Mouse (Mus musculus) kidney, postnatal 25 days (tissue): ENCODE measurements around the gene Ric3.
"Not testable (repeated sequence)": the region's sequence is repeated elsewhere in the genome, so short reads cannot be mapped to it uniquely, and the experiment has no call there.

Experiments
- DNase-seq, 2 experiments: peaks; one replicate each; pipeline ENCODE4 v3.0.0; 2021; ENCODE audit warnings: mixed read lengths in 2 of 2

Gene Ric3

GRCm38 (mm10) chr7:109083113-109083812 lies at the start of gene Ric3:
Ric3 (minus strand) TSS chr7:109083331.
- DNase-seq, result peak; percentile 3 to 33

DNA sequence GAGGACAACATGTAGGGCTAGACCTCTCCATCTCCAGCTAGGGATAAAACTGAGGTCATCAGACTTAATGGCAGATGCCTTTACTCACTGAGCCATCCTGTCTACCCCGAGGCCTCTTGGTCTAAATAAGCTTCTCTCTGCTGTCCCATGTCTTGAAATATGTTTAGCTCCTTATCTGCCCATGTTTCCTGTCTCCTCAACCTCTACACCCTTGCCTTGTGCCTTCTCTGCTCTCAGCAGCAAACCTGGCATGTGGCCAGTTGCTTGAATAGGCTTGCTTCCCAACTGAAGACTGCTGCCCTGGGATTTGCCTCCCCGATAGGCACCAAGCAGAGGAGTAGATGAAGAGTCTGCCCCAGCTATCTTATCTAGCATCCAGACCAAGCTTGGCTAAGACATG lies 48.4 kb upstream of the Ric3 start:
- peak in 1 of 2 experiments; percentile 14 for DNase-seq

DNA sequence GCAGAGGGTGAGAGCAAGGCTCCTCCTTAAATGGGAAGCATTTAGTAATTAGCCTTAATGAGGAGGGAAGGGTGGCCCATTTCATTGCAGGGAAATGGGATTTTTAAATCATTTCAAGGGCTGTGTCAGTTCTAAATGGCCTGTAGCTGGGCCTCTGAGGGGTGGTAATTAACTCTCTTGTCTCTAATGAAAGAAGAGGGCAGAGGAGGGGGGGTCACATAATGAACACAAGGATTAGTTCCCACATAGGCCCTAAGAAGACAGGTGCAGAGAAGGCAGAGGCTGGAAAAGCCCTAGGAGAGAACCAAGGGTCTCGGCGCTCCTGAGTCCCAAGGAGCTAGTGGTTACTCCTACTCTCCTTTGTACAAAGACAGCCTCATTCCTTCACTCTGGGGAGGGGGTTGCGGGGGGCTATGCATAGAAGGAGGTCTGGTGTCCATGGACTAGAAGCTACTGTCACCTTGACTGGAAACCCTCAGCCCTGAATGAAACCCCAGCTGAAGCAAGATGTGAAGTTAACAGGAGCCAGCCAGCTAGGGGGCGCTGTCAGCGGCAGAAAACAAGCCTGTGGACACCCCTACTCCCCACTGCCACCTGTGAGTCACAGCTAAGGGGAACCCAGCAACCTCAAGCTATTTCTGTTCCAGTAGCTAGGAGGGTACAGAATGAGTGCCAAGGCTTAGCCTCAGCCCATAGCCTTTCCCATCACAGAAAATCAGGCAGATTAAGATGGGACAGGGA lies 47.0 kb upstream of the Ric3 start:
- DNase-seq, result peak in 1 of 2 experiments; percentile 19

DNA sequence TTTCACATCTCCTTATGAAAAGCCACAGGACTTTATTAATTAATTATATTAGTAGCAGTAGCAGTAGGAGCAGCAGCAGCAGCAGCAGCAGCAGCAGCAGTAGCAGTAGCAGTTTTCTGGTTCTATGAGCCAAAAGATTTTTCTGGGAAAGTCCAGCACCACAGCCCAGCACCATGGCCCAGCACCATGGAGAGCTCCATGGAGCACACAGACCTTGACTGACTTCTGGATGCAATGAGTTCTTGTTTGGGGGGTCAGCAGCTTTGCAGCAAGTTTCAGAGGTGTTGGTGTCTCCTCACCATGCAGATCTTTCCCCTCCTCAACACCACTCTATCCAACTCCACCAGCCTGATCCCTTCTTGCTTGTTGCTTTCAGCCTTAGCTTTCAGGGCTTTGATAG lies 46.3 kb upstream of the Ric3 start:
- peak; percentile 28 to 34 for DNase-seq

- DNase-seq, result no peak
These were observed 32.8 kb upstream of the Ric3 start for GRCm38 (mm10) chr7:109115929-109116328.

GRCm38 (mm10) chr7:109115488-109115887 lies 32.4 kb upstream of the Ric3 start:
- DNase-seq, result not testable (repeated sequence)

DNA sequence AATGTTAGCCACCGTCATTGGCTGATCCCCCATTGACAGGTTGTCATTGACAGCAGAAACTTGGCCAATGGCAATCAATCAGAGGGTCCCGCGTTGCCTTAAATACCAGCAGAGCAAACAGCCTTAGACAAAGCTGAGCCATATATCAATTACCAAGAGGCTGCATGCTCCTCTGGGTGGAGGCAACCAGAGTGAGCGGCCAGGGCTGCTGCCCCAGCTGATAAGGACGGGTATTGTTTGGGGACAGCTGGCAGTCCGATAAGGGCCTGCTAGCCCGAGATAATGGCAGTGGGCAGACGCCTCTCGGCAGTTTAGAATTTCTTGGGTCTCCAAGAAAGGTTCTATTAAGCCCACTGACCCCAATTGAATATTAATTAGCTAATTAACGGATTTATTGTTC lies 31.8 kb upstream of the Ric3 start:
- no peak for DNase-seq

DNA sequence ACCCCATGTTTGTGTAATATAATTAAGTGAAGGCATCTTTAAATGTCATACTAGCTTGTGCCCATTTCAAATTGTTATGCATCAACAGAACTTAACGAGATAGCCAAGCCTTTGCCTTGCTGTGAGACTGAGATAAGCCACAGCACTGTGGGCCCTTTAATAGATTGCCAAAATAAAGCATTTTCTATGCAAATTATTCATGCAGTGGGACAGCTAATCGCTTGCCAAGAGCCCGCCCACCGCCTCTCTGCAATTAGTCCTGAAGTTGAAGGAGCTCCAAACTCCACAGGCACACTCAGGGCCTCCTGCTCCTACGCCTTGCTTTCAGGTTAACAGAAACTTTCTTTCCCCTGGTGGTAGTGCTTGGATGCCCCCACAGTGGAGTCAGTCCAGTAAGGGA lies 27.9 kb upstream of the Ric3 start:
- no peak for DNase-seq

GRCm38 (mm10) chr7:109104894-109105293 lies 21.8 kb upstream of the Ric3 start:
- DNase-seq, result no peak

DNA sequence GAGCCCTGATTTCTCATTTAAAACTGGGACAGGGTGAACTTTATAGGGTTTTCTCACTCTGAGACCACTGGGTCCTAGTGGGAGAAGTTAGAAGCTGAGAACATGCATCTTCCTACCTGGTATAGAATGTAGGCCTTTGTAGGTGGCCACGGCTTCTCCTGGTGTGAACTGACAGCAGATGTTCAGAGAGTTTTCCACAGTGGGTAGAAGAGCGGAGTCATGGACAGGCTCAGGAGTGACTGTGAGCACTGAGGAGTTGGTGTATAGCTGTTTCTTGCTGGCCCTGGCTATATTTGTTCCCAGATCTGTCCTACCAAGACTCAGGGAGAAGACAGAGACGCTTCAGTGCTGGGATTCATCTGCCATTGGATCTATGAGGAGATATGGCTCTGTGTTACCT lies 18.0 kb upstream of the Ric3 start:
- DNase-seq, result no peak

DNA sequence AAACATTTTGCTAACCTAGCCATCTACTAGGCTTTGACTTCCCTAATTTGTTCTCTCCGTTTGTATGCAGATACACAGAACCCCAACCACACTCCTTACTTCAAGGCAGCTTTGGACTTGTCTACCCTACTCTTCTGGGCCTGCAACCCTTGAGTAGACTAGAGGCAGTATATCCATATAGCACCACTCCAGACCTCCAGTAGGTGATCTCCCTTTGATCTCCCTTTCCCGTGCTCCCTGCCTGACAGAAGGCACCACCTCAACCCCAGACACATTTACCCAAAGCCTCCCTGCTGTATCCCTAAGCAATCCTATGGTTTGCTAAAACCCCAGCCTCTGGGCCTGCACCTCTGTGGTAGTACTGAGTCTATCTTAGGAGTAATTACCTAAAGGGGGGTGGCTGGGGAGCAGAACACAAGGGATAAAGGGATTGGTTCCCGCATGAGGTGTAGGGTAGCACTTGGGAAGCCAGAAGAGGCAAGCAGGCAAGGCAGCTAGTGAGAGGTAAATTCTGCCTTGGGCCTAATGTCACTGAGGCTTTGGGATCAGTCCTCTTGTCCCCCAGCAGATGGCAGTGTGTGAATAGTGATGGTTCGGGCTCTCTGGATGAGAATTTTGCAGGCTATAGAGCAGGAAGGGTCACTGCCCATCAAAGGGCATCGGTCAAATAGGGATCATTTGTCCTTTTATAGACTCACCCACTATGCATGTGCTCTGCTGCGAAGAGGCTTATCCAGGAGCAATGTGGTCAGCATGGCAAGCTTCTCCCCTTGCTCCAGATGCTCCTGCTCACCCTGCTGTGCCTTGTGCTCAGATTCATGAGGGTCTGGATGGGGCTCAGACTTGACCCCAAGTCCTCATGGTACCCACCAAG lies 15.3 kb upstream of the Ric3 start:
- peak in 1 of 2 experiments; percentile 4 for DNase-seq

- DNase-seq, result no peak
These were observed 14.1 kb upstream of the Ric3 start for GRCm38 (mm10) chr7:109097203-109097602.

DNA sequence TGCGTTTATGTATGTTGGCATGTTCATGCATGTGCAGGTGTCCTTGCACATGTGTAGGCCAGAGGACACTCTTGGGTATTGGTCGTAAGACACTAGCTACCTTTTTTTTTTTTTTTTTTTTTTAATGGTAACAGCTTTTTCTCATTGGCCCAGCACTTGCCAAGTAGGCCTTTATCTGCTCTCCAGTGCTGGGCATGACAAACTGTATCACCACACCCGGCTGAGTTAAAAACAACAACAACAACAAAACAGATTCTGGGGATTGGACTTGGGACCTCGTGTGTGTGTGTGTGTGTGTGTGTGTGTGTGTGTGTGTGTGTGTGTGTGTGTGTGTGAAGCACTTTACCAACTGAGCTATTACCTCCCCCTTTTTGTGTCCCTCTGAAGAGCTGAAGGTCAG lies 13.5 kb upstream of the Ric3 start:
- DNase-seq, result no peak

GRCm38 (mm10) chr7:109094294-109094693 lies 11.2 kb upstream of the Ric3 start:
- no peak for DNase-seq

- not testable (repeated sequence) for DNase-seq
These were observed 8.2 kb upstream of the Ric3 start for GRCm38 (mm10) chr7:109091316-109091715.

DNA sequence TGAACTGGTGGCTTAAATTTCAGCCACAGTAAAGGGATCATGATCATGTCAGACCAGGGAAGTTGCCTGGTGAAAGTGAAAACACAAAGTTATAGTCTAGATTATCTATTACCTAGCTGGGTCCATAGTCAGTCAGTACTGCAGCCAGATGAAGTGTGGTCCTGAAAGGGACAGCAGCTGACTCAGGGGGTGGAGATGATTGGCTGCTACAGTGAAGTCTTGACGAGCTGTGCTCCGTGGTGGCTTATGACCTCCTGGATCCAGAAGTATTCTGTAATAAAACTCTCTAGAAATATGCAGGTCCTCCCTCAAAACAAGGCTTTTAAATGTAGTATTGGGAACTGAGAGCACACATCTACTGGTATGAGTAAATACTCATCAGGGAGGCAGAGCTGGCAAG lies 3.8 kb upstream of the Ric3 start:
- DNase-seq, result no peak

- DNase-seq, result no peak
These were observed 668 bp upstream of the Ric3 start for GRCm38 (mm10) chr7:109083813-109084184.

- peak in 1 of 2 experiments; percentile 35 for DNase-seq
These were observed 640 bp downstream of the Ric3 start for GRCm38 (mm10) chr7:109082269-109083112.

DNA sequence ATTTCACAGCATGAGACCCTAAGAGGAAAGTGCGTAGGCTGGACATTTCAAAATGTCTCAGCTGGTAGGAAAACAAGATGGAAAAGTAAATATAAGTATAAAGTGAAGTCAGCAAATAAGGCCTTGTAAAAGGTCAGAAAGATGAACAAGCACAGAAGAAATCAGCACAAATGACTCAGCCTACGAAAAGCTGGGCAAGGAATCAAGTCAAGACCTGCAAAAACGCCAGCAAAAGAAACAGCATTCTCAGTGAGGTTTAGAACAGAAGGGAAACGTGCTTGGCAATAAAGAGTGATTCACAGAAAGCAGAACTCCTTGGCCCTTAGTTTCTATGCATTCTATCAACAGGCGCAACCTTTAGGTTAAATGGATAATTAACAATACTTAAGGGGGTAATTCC lies 10.8 kb downstream of the Ric3 start:
- DNase-seq, result no peak

GRCm38 (mm10) chr7:109069641-109070040 lies 13.5 kb downstream of the Ric3 start:
- DNase-seq, result no peak

DNA sequence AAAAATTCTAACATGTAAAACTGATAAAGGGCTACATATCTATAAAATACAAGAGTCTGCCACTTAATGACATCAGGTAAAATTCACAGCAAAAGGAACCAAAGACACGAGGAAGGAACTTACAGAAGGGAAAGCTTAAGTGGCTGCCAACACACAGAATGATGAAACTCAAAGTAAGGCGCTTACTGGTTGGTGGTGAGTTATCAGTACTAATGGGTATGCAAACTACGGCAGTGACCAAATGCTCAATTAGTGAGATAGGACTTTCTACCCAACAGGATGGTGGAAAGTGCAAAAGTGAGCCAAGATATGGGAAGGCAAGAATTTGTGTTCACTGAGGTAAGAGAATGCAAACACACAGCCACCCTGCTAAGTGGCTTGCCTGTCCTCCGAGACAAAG lies 23.6 kb downstream of the Ric3 start:
- DNase-seq, result no peak

DNA sequence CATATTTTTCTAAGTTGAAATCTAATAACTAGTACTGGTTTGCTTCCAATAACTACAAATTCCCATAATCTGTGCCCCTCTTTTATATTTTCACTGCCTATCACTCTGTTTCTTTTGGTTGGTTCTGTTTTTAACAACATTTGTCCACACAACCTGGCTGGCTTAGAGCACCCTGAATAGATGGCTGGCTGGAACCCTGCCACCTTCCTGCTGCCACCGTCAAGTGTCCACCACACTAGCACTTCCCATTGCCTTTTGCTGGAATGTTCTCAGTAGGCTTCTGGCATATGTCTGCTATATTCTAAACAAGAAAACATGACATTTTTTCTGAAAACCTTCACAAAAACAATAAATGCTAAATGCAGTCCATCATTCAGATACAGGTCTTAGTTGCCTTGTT lies 32.3 kb downstream of the Ric3 start:
- no peak for DNase-seq

- no peak for DNase-seq
These were observed 37.3 kb downstream of the Ric3 start for GRCm38 (mm10) chr7:109045876-109046275.
